Mouse (Mus musculus) kidney, postnatal 0 days (tissue): ENCODE data around the gene Basp1. TPM values are rescaled to one million over a fixed set of nuclear protein-coding genes. Genes with fewer than 3 reads are reported as not detected.

Source experiments
- ATAC-seq: fragments of 200-750 bp; cut with Nextera tagmentation; replicated peaks from 2 replicates; pipeline ENCODE4 v1.8.0; 2017; ENCODE audit warnings: low read depth, moderate number of reproducible peaks, moderate TSS enrichment, moderate library complexity; ENCODE audit not compliant: low FRiP score
- DNase-seq: peaks from one replicate; pipeline ENCODE4 v3.0.0-alpha.2; 2016; ENCODE audit warnings: low spot score
- H3K27ac ChIP-seq: fragments of 300-500 bp; sonication (generic); 2 replicates; pipeline ENCODE4 v1.5.1; 2014; ENCODE audit warnings: mild to moderate bottlenecking
- H3K27me3 ChIP-seq: fragments of 300-500 bp; sonication (generic); 2 replicates; pipeline ENCODE4 v1.6.1; 2014; ENCODE audit warnings: low read length, mixed read lengths; ENCODE audit not compliant: insufficient read depth
- H3K36me3 ChIP-seq: fragments of 300-500 bp; sonication (generic); 2 replicates; pipeline ENCODE4 v1.6.1; 2014; ENCODE audit warnings: low read length, mixed read lengths; ENCODE audit not compliant: insufficient read depth
- H3K4me1 ChIP-seq: fragments of 300-500 bp; sonication (generic); replicated peaks from 2 replicates; pipeline ENCODE4 v1.6.1; 2014; ENCODE audit warnings: antibody characterized with exemption, low read length, mixed read lengths; ENCODE audit not compliant: insufficient read depth
- H3K4me2 ChIP-seq: fragments of 300-500 bp; sonication (generic); 2 replicates; pipeline ENCODE4 v1.6.1; 2014; ENCODE audit warnings: mild to moderate bottlenecking, low read length, moderate library complexity, mixed read lengths
- H3K4me3 ChIP-seq: fragments of 300-500 bp; sonication (generic); replicated peaks from 2 replicates; pipeline ENCODE4 v1.5.1; 2014; ENCODE audit warnings: low read depth, low read length
- H3K9ac ChIP-seq: fragments of 300-500 bp; sonication (generic); 2 replicates; pipeline ENCODE4 v1.6.1; 2014; ENCODE audit warnings: low read depth, low read length
- H3K9me3 ChIP-seq: fragments of 300-500 bp; sonication (generic); replicated peaks from 2 replicates; pipeline ENCODE4 v1.6.1; 2016; ENCODE audit warnings: low read length, inconsistent platforms, mixed read lengths
- CTCF ChIP-seq: IDR thresholded peaks from 2 replicates; pipeline ENCODE4 v1.5.1; 2016; ENCODE audit warnings: antibody characterized with exemption, low read depth, mild to moderate bottlenecking, moderate library complexity
- WGBS: fragments of 180-500 bp; shearing (Covaris S2); extraction: QIAGEN DNeasy Blood & Tissue Kit; methylation state at CpG from one replicate; pipeline ENCODE4 v1.1.7; 2014; 5-methylcytosine and 5-hydroxymethylcytosine counted together
- polyA plus RNA-seq: library from polyadenylated mRNA; unstranded; fragments of >200 nt; fragmentation: Nextera tagmentation; extraction: Ambion mirVana; gene quantifications from 2 replicates; pipeline ENCODE4 v1.2.1, GENCODE M21; 2015

Basp1 gene
- polyA plus RNA-seq, 1 experiment from 2014 or later, result 31.7 TPM

GRCm38 (mm10) chr15:25321636-25322035 lies 91.9 kb downstream of the Basp1 start:
- H3K4me2 ChIP-seq, result no peak overlapping the region
- H3K9me3 ChIP-seq, result no peaks in the 10 kb centered on the region
- ATAC-seq (no peak), DNase-seq (no peak)
- no peak for TF ChIP-seq CTCF
- no peak overlapping the region for H3K4me3 ChIP-seq
- no peaks in the 10 kb centered on the region for H3K36me3 ChIP-seq
- WGBS, result 89% methylated on average over 4 of the region's 4 CpGs
- no peak overlapping the region for H3K27ac ChIP-seq
- no peak overlapping the region for H3K9ac ChIP-seq
- no peaks in the 10 kb centered on the region for H3K4me1 ChIP-seq
- no peaks in the 10 kb centered on the region for H3K27me3 ChIP-seq

DNA sequence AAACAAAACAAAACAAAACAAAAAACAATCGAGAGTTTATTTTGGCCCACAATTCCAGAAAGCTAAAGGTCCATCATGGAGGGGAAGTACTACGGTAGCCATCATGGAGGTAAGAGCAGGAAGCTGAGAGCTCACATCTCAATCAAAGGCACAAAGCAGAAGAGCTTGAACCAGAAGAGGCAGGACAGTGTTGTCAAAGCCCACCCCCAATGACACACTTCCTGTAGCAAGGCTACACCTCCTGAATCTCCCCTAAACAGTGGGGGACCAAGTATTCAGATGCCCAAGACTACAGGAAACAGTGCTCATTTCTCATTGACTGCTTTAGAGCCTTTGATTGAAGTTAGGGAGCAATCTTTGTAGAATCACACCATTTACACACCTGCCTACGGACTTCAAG lies 99.1 kb downstream of the Basp1 start:
- H3K9me3 ChIP-seq, result no peaks in the 10 kb centered on the region
- no peak for TF ChIP-seq CTCF
- WGBS, result 85% methylated on average over 3 of the region's 3 CpGs
- H3K4me3 ChIP-seq, result no peak overlapping the region
- no peaks in the 10 kb centered on the region for H3K4me1 ChIP-seq
- no peak for ATAC-seq
- no peak overlapping the region for H3K27ac ChIP-seq
- no peak overlapping the region for H3K4me2 ChIP-seq
- H3K36me3 ChIP-seq, result no peaks in the 10 kb centered on the region
- DNase-seq, result no peak
- H3K27me3 ChIP-seq, result no peaks in the 10 kb centered on the region
- no peak overlapping the region for H3K9ac ChIP-seq

Other genes starting within 250 kb of the Basp1 start
- gene Myo10, start 208.8 kb upstream of the Basp1 start, polyA plus RNA-seq, result 25.8 and 29.3 TPM in 2 replicates